Mouse (Mus musculus) thymus, adult 2 months (tissue): Measurements from ENCODE around the gene Sik3.

Experiments used
- CTCF ChIP-seq: fragments of 200-500 bp; IDR thresholded peaks from 2 replicates; pipeline ENCODE4 v1.5.1; 2012; ENCODE audit warnings: mild to moderate bottlenecking, control low read depth, low read length, moderate library complexity, borderline replicate concordance; ENCODE audit not compliant: control insufficient read depth, poor library complexity, insufficient read depth; ENCODE audit errors: extremely low read depth
- POLR2A ChIP-seq: fragments of 200-500 bp; IDR thresholded peaks from 2 replicates; pipeline ENCODE4 v1.6.1; 2012; ENCODE audit warnings: mild to moderate bottlenecking, low read length, control low read depth, moderate library complexity; ENCODE audit not compliant: control insufficient read depth, poor library complexity, insufficient read depth; ENCODE audit errors: extremely low read depth

DNA sequence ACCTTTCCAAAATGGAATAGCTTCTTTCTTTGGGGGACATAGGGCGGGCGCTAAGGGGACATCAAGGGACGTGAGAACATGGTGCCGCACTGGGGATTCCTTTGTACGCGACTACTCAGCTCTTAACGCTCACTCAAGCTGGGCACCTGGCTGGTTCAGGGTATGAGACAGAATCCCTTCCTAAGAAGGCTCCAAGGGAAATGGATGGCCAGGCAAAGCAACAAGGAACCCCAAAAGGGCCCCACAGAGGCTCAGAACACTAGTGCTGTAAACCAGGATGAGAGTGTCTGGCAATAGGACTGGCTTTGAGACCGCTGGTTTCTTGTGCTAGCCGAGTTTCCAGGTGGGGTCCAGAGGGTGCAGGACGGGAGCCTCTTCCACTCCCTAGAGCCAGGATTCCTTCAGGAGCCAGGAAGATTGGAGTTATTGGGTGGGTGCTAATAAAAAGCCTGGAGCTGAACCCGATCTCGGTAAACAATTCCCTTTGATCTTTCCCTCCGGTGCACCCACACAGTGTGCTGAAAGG, 217.9 kb downstream of the Sik3 start:
- TF ChIP-seq CTCF (no peak), POLR2A (no peak)
